Mouse (Mus musculus) heart, postnatal 14 days (tissue): ENCODE data around the gene Plk5. TPM values are rescaled to one million over a fixed set of nuclear protein-coding genes. Genes with fewer than 3 reads are reported as not detected.

ENCODE experiments used
- DNase-seq, 2 experiments: peaks; one replicate each; pipeline ENCODE4 v3.0.0; 2021 to 2022
- intact Hi-C: fragments of 180-260 bp; cut with DNase I; formaldehyde crosslinking; loops from one replicate; pipeline ENCODE4 v1.15.1; 2025
- total RNA-seq, 2 experiments: library from RNA; stranded (reverse); gene quantifications; 2 replicates each; pipeline ENCODE4 v1.2.3; 2021

Gene Plk5
- total RNA-seq, 2 experiments from 2014 or later = 0.12 to 0.22 TPM

- DNase-seq = no peak
- intact Hi-C loops = no loop called here
Measured at GRCm38 (mm10) chr10:80351896-80352295, 4.4 kb upstream of the Plk5 start.

- intact Hi-C loops = no loop called here
- DNase-seq = no peak
Measured at GRCm38 (mm10) chr10:80352727-80353126, 3.5 kb upstream of the Plk5 start.

- DNase-seq = no peak
- intact Hi-C loops = no loop called here
Measured at GRCm38 (mm10) chr10:80355431-80355830, 828 bp upstream of the Plk5 start.

GRCm38 (mm10) chr10:80356737-80357136 lies 478 bp downstream of the Plk5 start:
- DNase-seq = no peak
- intact Hi-C loops = no loop called here

- intact Hi-C loops = no loop called here
- DNase-seq = no peak
Measured at GRCm38 (mm10) chr10:80357336-80357735, 1.1 kb downstream of the Plk5 start.

- intact Hi-C loops = no loop called here
Measured at GRCm38 (mm10) chr10:80357994-80358639, 1.9 kb downstream of the Plk5 start.

GRCm38 (mm10) chr10:80363734-80364133 lies 7.5 kb downstream of the Plk5 start:
- intact Hi-C loops = no loop called here
- no peak for DNase-seq

More at GRCm38 (mm10) chr10:80357994-80358639, 1.9 kb downstream of the Plk5 start:
- DNase-seq = peak in 1 of 2 experiments; percentile 49

GRCm38 (mm10) chr10:80365736-80366135 lies 9.5 kb downstream of the Plk5 start:
- no peak for DNase-seq
- intact Hi-C loops = no loop called here

GRCm38 (mm10) chr10:80367954-80368353 lies 11.7 kb downstream of the Plk5 start:
- DNase-seq = no peak
- intact Hi-C loops = no loop called here

GRCm38 (mm10) chr10:80368392-80368791 lies 12.1 kb downstream of the Plk5 start:
- DNase-seq = no peak
- intact Hi-C loops = no loop called here

- intact Hi-C loops = loop anchor here (10.0 kb wide), 1 partner anchor 185 kb away; no protein-coding TSS in a partner anchor
- no peak for DNase-seq
Measured at GRCm38 (mm10) chr10:80369995-80370747, 13.9 kb downstream of the Plk5 start.

- intact Hi-C loops = loop anchor here (10.0 kb wide), 1 partner anchor 183 kb away; no protein-coding TSS in a partner anchor
- DNase-seq = peak in 1 of 2 experiments; percentile 35
Measured at GRCm38 (mm10) chr10:80371411-80371966, 15.2 kb downstream of the Plk5 start.

GRCm38 (mm10) chr10:80371983-80372382 lies 15.7 kb downstream of the Plk5 start:
- intact Hi-C loops = loop anchor here (10.0 kb wide), 1 partner anchor 183 kb away; no protein-coding TSS in a partner anchor
- DNase-seq = no peak

GRCm38 (mm10) chr10:80372706-80373105 lies 16.4 kb downstream of the Plk5 start:
- intact Hi-C loops = loop anchor here (10.0 kb wide), 1 partner anchor 182 kb away; no protein-coding TSS in a partner anchor
- no peak for DNase-seq

GRCm38 (mm10) chr10:80374063-80374462 lies 17.8 kb downstream of the Plk5 start:
- intact Hi-C loops = loop anchor here (1.0 to 10.0 kb wide), 3 partner anchors 24 to 181 kb away; no protein-coding TSS in a partner anchor
- DNase-seq = peak; percentile 68 to 85

- intact Hi-C loops = loop anchor here (2.0 to 10.0 kb wide), 4 partner anchors 69 to 179 kb away; partner anchors contain the start of gene Apc2
Measured at GRCm38 (mm10) chr10:80376160-80376559, 19.9 kb downstream of the Plk5 start.

GRCm38 (mm10) chr10:80377716-80378115 lies 21.5 kb downstream of the Plk5 start:
- DNase-seq = peak in 1 of 2 experiments; percentile 45
- intact Hi-C loops = loop anchor here (2.0 to 10.0 kb wide), 4 partner anchors 67 to 177 kb away; partner anchors contain the start of gene Apc2

More at GRCm38 (mm10) chr10:80376160-80376559, 19.9 kb downstream of the Plk5 start:
- peak; percentile 92 to 97 for DNase-seq

GRCm38 (mm10) chr10:80382641-80383365 lies 26.5 kb downstream of the Plk5 start:
- DNase-seq = no peak
- intact Hi-C loops = no loop called here

GRCm38 (mm10) chr10:80383431-80383830 lies 27.2 kb downstream of the Plk5 start:
- DNase-seq = no peak
- intact Hi-C loops = no loop called here

GRCm38 (mm10) chr10:80384115-80384639 lies 27.9 kb downstream of the Plk5 start:
- no peak for DNase-seq
- intact Hi-C loops = no loop called here
